Mouse (Mus musculus): ENCODE measurements around the gene Zdhhc13.

The Zdhhc13 gene

GRCm38 (mm10) chr7:48845213-48845973, 56.6 kb downstream of the Zdhhc13 start:
- DNase-seq: no peak

- no peak for DNase-seq
These were observed 58.0 kb downstream of the Zdhhc13 start for GRCm38 (mm10) chr7:48846755-48847154.

- DNase-seq: no peak
These were observed 59.2 kb downstream of the Zdhhc13 start, which contains the start of gene Csrp3 for GRCm38 (mm10) chr7:48847820-48848650. Gene Csrp3 (minus strand): TSS chr7:48848033.

GRCm38 (mm10) chr7:48851529-48852104, 62.8 kb downstream of the Zdhhc13 start:
- DNase-seq: no peak

- DNase-seq: no peak
These were observed 64.7 kb downstream of the Zdhhc13 start for GRCm38 (mm10) chr7:48853496-48853895.

- no peak for DNase-seq
These were observed 66.7 kb downstream of the Zdhhc13 start for GRCm38 (mm10) chr7:48855461-48855860.

- no peak for DNase-seq
These were observed 69.5 kb downstream of the Zdhhc13 start for GRCm38 (mm10) chr7:48858257-48858656.

GRCm38 (mm10) chr7:48859362-48859761, 70.6 kb downstream of the Zdhhc13 start:
- no peak for DNase-seq

GRCm38 (mm10) chr7:48860948-48861347, 72.1 kb downstream of the Zdhhc13 start:
- no peak for DNase-seq

GRCm38 (mm10) chr7:48861796-48862195, 73.0 kb downstream of the Zdhhc13 start:
- DNase-seq: no peak

GRCm38 (mm10) chr7:48864199-48864598, 75.4 kb downstream of the Zdhhc13 start:
- DNase-seq: no peak

- DNase-seq: no peak
These were observed 76.1 kb downstream of the Zdhhc13 start for GRCm38 (mm10) chr7:48864671-48865458.

- no peak for DNase-seq
These were observed 78.8 kb downstream of the Zdhhc13 start for GRCm38 (mm10) chr7:48867576-48867975.

- no peak for DNase-seq
These were observed 81.3 kb downstream of the Zdhhc13 start for GRCm38 (mm10) chr7:48870144-48870543.

- DNase-seq: no peak
These were observed 81.9 kb downstream of the Zdhhc13 start for GRCm38 (mm10) chr7:48870579-48871180.

- no peak for DNase-seq
These were observed 82.5 kb downstream of the Zdhhc13 start for GRCm38 (mm10) chr7:48871292-48871691.

GRCm38 (mm10) chr7:48875096-48875495, 86.3 kb downstream of the Zdhhc13 start:
- no peak for DNase-seq

GRCm38 (mm10) chr7:48876526-48876925, 87.7 kb downstream of the Zdhhc13 start:
- DNase-seq: peak; percentile 54 to 60
